Mouse (Mus musculus) liver, postnatal 0 days (tissue): ENCODE measurements at regions not wholly inside any gene's neighbourhood (a gene's known extent, or its start where the extent isn't known, plus 50 kb on each side); places are given as distances from the start of the nearest gene placed in this dataset.

ENCODE experiments used
- ATAC-seq: fragments of 200-750 bp; cut with Nextera tagmentation; 2 replicates; pipeline ENCODE4 v1.8.0; 2017; ENCODE audit warnings: mild to moderate bottlenecking, moderate library complexity
- DNase-seq: peaks from one replicate; pipeline ENCODE4 v3.0.0-alpha.2; 2016
- H3K27ac ChIP-seq: fragments of 300-500 bp; sonication (generic); 2 replicates; pipeline ENCODE4 v1.5.1; 2014; ENCODE audit warnings: antibody characterized with exemption, moderate library complexity, mild to moderate bottlenecking, low read depth
- H3K27me3 ChIP-seq: fragments of 300-500 bp; sonication (generic); 2 replicates; pipeline ENCODE4 v1.6.1; 2014; ENCODE audit warnings: low read length, control low read depth, mixed read lengths; ENCODE audit not compliant: insufficient read depth
- H3K36me3 ChIP-seq: fragments of 300-500 bp; sonication (generic); replicated peaks from 2 replicates; pipeline ENCODE4 v1.6.1; 2014; ENCODE audit warnings: mild to moderate bottlenecking, control low read depth, low read length, moderate library complexity, mixed read lengths; ENCODE audit not compliant: insufficient read depth
- H3K4me1 ChIP-seq: fragments of 300-500 bp; sonication (generic); 2 replicates; pipeline ENCODE4 v1.6.1; 2014; ENCODE audit warnings: antibody characterized with exemption, mild to moderate bottlenecking, control low read depth; ENCODE audit not compliant: insufficient read depth
- H3K4me2 ChIP-seq: fragments of 300-500 bp; sonication (generic); 2 replicates; pipeline ENCODE4 v1.6.1; 2014; ENCODE audit warnings: low read depth, mild to moderate bottlenecking, low read length, moderate library complexity, mixed read lengths
- H3K4me3 ChIP-seq: fragments of 300-500 bp; sonication (generic); 2 replicates; pipeline ENCODE4 v1.5.1; 2014; ENCODE audit warnings: low read depth, low read length
- H3K9ac ChIP-seq: fragments of 300-500 bp; sonication (generic); replicated peaks from 2 replicates; pipeline ENCODE4 v1.6.1; 2014; ENCODE audit warnings: mild to moderate bottlenecking, moderate library complexity
- H3K9me3 ChIP-seq: fragments of 300-500 bp; sonication (generic); 2 replicates; pipeline ENCODE4 v1.6.1; 2016; ENCODE audit warnings: mild to moderate bottlenecking, control low read depth, low read length, mixed read lengths
- CTCF ChIP-seq: sonication (generic); IDR thresholded peaks from 2 replicates; pipeline ENCODE4 v1.5.1; 2016; ENCODE audit warnings: antibody characterized with exemption, low read depth
- EP300 ChIP-seq: IDR thresholded peaks from 2 replicates; pipeline ENCODE4 v1.6.1; 2016; ENCODE audit warnings: antibody characterized with exemption, low read depth, mild to moderate bottlenecking
- WGBS: fragments of 180-500 bp; shearing (Covaris S2); extraction: QIAGEN DNeasy Blood & Tissue Kit; methylation state at CpG from one replicate; pipeline ENCODE4 v1.1.7; 2014; ENCODE audit not compliant: insufficient replicate concordance; 5-methylcytosine and 5-hydroxymethylcytosine counted together

DNA sequence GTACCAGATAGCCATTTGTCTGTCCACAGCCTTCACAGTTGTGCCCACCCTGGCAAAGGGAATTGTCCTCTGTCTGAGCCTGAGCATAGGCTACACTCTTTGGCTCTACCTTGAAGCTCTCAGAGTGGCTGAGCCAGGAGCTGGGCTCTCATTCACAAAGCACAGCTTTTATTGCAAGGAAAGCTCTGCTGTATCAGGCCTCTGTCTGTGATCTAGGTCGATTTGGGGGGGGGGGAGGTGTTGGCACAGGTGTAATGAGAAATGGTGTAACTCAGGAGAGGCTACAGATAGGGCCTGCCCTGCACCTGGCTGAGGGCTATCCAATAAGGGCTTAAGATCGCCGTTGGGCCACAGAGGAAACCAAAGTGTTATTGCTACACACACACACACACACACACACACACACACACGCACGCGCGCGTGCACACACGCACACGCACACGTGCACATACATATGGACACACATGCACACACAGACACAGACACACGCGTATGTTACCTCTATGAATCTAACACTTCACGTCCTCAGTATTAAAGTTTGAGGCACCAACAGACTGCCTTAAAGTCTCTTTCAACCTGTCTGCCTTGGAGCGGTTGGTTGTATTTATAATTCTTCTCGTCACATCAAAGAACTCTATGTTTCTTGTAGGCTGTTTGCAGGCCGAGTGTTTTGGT, 70.9 kb upstream of the Ppara start:
- ATAC-seq, result no peak
- H3K4me1 ChIP-seq, result 0 out of 2 replicates have a peak, but pooled peaks cover 2% of the 10 kb centered on the region
- no peak for TF ChIP-seq CTCF
- TF ChIP-seq EP300, result no peak
- 87% methylated on average over 17 of the region's 17 CpGs for WGBS
- H3K4me3 ChIP-seq, result no peak overlapping the region
- no peaks in the 10 kb centered on the region for H3K9me3 ChIP-seq
- H3K27me3 ChIP-seq, result peaks cover 11% of the 10 kb centered on the region; the same call in 1 of the 2 replicates
- H3K4me2 ChIP-seq, result no peak overlapping the region
- H3K27ac ChIP-seq, result no peak overlapping the region
- no peak for DNase-seq
- H3K9ac ChIP-seq, result no peak overlapping the region
- no peaks in the 10 kb centered on the region for H3K36me3 ChIP-seq

DNA sequence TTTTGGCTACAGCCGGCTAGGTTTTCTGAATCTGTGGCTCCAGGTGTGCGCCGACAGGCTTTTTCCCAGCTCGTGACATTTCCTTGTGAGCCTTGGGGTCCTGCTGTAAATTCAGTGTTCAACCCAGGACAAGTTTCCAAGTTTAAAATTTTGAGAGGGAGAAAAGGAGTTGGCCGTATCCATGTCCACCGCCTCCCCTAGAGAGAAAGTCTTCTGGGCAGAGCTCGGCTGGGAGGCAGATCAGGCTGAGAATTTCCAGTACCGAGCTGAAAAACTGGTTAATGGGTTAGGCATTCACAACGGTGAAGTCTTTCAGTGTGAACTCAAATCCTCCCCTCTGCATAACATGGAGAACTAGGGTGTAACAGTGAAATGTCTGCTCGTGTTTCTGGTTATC, 70.4 kb upstream of the Ppara start:
- Histone ChIP-seq H3K4me2 (no peak overlapping the region), H3K9me3 (no peaks in the 10 kb centered on the region), H3K4me3 (no peak overlapping the region), H3K27me3 (peaks cover 15% of the 10 kb centered on the region), H3K9ac (no peak overlapping the region), H3K27ac (no peak overlapping the region), H3K36me3 (no peaks in the 10 kb centered on the region), H3K4me1 (0 out of 2 replicates have a peak, but pooled peaks cover 2% of the 10 kb centered on the region)
- 77% methylated on average over 10 of the region's 10 CpGs for WGBS
- ATAC-seq, result no peak
- DNase-seq, result no peak
- no peak for TF ChIP-seq CTCF
- no peak for TF ChIP-seq EP300

DNA sequence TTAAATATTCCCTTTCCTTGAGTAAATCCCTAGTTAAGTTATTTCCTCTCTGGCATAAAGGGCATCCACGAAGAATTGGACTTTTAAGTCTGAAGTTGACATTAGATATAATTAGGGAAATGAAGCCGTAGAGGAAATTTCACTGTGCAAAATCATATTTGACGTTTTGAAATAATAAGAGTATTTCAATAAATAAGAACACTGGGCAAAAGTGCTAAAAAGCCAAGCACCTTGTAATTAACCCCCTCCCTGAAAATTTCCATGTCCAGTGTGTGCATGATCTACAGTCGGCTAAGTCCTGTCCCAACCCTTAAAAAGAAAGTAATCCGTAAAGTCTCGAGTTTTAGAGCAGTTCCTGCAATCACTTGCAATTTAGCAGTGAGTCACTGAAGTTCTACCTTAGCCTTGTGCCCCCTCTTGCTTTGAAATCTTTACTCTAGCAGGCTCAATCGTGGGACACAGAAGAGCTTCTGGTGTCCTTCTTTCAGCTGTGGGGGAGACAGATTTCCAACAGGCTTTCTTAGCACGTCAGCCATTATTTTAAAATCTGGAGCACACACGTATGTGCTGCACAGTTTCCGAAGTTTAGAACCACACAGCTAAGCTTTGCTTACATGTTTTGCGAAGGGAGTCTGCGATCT, 69.5 kb upstream of the Ppara start:
- Histone ChIP-seq H3K4me1 (0 out of 2 replicates have a peak, but pooled peaks cover 2% of the 10 kb centered on the region), H3K4me3 (no peak overlapping the region), H3K36me3 (no peaks in the 10 kb centered on the region), H3K9ac (no peak overlapping the region), H3K9me3 (no peaks in the 10 kb centered on the region), H3K27me3 (peaks cover 24% of the 10 kb centered on the region), H3K27ac (no peak overlapping the region), H3K4me2 (no peak overlapping the region)
- no peak for DNase-seq
- 71% methylated on average over 12 of the region's 12 CpGs for WGBS
- no peak for ATAC-seq
- TF ChIP-seq EP300, result no peak
- TF ChIP-seq CTCF, result no peak

DNA sequence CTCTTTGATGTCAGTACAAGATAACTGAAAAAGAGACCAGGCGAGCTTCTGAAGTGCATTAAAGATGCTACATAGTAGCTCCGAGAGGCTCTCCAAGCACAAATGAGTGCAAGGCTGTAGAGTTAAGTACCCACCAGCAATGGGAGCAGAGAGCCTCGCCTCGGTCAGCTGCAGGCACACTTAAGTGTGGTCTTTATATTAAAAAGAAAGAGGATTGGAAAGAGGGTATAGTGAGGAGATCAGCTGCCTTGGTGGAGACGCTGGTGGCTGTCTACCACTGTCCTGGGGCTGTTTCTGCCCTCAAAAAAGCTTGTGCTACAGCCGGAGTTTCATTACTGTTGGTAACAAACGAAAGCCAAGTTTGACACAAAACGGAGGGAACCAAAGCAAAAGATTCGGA, 68.3 kb upstream of the Ppara start:
- Histone ChIP-seq H3K9me3 (no peaks in the 10 kb centered on the region), H3K4me1 (no peaks in the 10 kb centered on the region), H3K36me3 (no peaks in the 10 kb centered on the region), H3K4me2 (no peak overlapping the region), H3K27me3 (peaks cover 28% of the 10 kb centered on the region), H3K9ac (no peak overlapping the region), H3K27ac (no peak overlapping the region), H3K4me3 (no peak overlapping the region)
- ATAC-seq, result no peak
- WGBS, result 62% methylated on average over 9 of the region's 9 CpGs
- no peak for TF ChIP-seq CTCF
- TF ChIP-seq EP300, result no peak
- DNase-seq, result no peak

- peaks cover 37% of the 10 kb centered on the region for H3K27me3 ChIP-seq
Measured at GRCm38 (mm10) chr15:85667381-85667791, 67.4 kb upstream of the Ppara start.

DNA sequence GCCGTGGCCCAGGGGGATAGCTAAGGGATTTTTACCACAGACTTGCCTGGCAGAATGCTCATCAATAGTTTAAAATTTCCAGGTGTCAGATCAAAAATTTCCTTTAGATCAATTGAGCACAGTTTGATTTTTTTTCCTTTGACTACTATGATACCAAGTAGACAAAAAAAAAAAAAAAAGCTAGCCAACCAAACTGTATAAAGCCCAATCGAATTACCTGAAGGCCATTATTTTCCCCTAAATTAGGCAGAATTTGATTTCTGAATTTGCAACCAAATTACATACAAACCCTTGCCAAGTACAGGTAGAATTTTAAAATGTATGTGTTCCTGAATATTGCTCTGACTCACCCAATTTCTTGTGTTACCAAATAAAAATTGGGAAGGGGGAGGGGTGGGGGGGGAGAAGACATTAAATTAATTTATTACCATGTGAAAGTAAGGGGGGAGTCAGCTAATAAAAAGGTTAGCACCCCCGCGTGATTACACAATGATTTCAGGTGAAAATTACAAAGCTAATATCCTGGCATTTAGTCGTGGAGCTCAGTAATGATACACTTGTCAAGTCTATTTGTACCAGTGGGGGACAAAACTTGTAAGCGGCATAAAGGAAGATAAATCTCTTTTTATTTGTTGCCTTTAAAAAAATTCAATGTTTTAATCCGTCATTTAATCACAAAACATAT, 66.7 kb upstream of the Ppara start:
- Histone ChIP-seq H3K27me3 (peaks cover 43% of the 10 kb centered on the region), H3K27ac (no peak overlapping the region), H3K4me2 (no peak overlapping the region), H3K4me3 (no peak overlapping the region), H3K36me3 (no peaks in the 10 kb centered on the region), H3K9me3 (no peaks in the 10 kb centered on the region), H3K9ac (no peak overlapping the region), H3K4me1 (no peaks in the 10 kb centered on the region)
- ATAC-seq, result no peak
- WGBS, result 73% methylated on average over 7 of the region's 7 CpGs
- TF ChIP-seq EP300 (no peak), CTCF (no peak)
- no peak for DNase-seq

More at GRCm38 (mm10) chr15:85667381-85667791, 67.4 kb upstream of the Ppara start:
- Histone ChIP-seq H3K9me3 (no peaks in the 10 kb centered on the region), H3K9ac (no peak overlapping the region), H3K4me1 (no peaks in the 10 kb centered on the region), H3K36me3 (no peaks in the 10 kb centered on the region), H3K4me2 (peak overlapping the region; percentile 13; the same call in 1 of the 2 replicates), H3K4me3 (no peak overlapping the region), H3K27ac (no peak overlapping the region)
- TF ChIP-seq EP300 (no peak), CTCF (no peak)
- WGBS, result 61% methylated on average over 12 of the region's 12 CpGs
- ATAC-seq, result no peak
- no peak for DNase-seq
